Mouse (Mus musculus): ENCODE measurements around the gene Vmn1r55. TPM values are rescaled to one million over a fixed set of nuclear protein-coding genes. Genes with fewer than 3 reads are reported as not detected.

Gene Vmn1r55
- polyA plus RNA-seq, 1 experiment from 2014 or later = 0.01 TPM

Small RNA genes within 50 kb of the gene (microRNA-seq; reads per million reads assigned to microRNA genes)
- not detected for gene Gm26217

Other genes starting within 250 kb of the Vmn1r55 start
- 0.11 TPM in 1 of 2 replicates, not detected in the other for gene Gm36210, start 243.2 kb downstream of the Vmn1r55 start, polyA plus RNA-seq (2015; fragmentation: Nextera tagmentation; extraction: Ambion mirVana)
- gene Zfp628, start 234.5 kb downstream of the Vmn1r55 start, polyA plus RNA-seq (2015; fragmentation: Nextera tagmentation; extraction: Ambion mirVana) = 2.2 and 2.5 TPM in 2 replicates
- gene Nat14, start 227.6 kb downstream of the Vmn1r55 start, polyA plus RNA-seq (2015; fragmentation: Nextera tagmentation; extraction: Ambion mirVana) = 3.9 and 4.6 TPM in 2 replicates
- 2.6 and 2.7 TPM in 2 replicates for gene Ssc5d, start 223.9 kb downstream of the Vmn1r55 start, polyA plus RNA-seq (2015; fragmentation: Nextera tagmentation; extraction: Ambion mirVana)
- gene Sbk2, start 185.3 kb downstream of the Vmn1r55 start, polyA plus RNA-seq (2015; fragmentation: Nextera tagmentation; extraction: Ambion mirVana) = 5.9 and 10.4 TPM in 2 replicates
- gene Sbk3, start 178.5 kb downstream of the Vmn1r55 start, polyA plus RNA-seq (2015; fragmentation: Nextera tagmentation; extraction: Ambion mirVana) = 0.72 and 0.84 TPM in 2 replicates
- gene Zfp579, start 153.5 kb downstream of the Vmn1r55 start, polyA plus RNA-seq (2015; fragmentation: Nextera tagmentation; extraction: Ambion mirVana) = 25.8 and 31.3 TPM in 2 replicates
- gene Zfp524, start 135.3 kb downstream of the Vmn1r55 start, polyA plus RNA-seq (2015; fragmentation: Nextera tagmentation; extraction: Ambion mirVana) = 14.1 and 15.1 TPM in 2 replicates
- 25.6 and 26.2 TPM in 2 replicates for gene Fiz1, start 135.0 kb downstream of the Vmn1r55 start, polyA plus RNA-seq (2015; fragmentation: Nextera tagmentation; extraction: Ambion mirVana)
- gene Gm44973, start 134.2 kb downstream of the Vmn1r55 start, polyA plus RNA-seq (2015; fragmentation: Nextera tagmentation; extraction: Ambion mirVana) = 0.95 TPM in 1 of 2 replicates, not detected in the other
- gene Zfp865, start 129.3 kb downstream of the Vmn1r55 start, polyA plus RNA-seq (2015; fragmentation: Nextera tagmentation; extraction: Ambion mirVana) = 3.9 and 4.0 TPM in 2 replicates
- 1.5 and 2.3 TPM in 2 replicates for gene Ccdc106, start 129.1 kb downstream of the Vmn1r55 start, polyA plus RNA-seq (2015; fragmentation: Nextera tagmentation; extraction: Ambion mirVana)
- gene 4632433K11Rik, start 115.6 kb downstream of the Vmn1r55 start, polyA plus RNA-seq (2015; fragmentation: Nextera tagmentation; extraction: Ambion mirVana) = not detected in 2 replicates
- 6.3 and 6.8 TPM in 2 replicates for gene Zfp784, start 111.2 kb downstream of the Vmn1r55 start, polyA plus RNA-seq (2015; fragmentation: Nextera tagmentation; extraction: Ambion mirVana)
- 14.9 and 15.2 TPM in 2 replicates for gene Zfp580, start 98.1 kb downstream of the Vmn1r55 start, polyA plus RNA-seq (2015; fragmentation: Nextera tagmentation; extraction: Ambion mirVana)
- gene U2af2, start 87.5 kb downstream of the Vmn1r55 start, polyA plus RNA-seq (2015; fragmentation: Nextera tagmentation; extraction: Ambion mirVana) = 72.8 and 75.3 TPM in 2 replicates
- 55.8 and 56.9 TPM in 2 replicates for gene Epn1, start 69.4 kb downstream of the Vmn1r55 start, polyA plus RNA-seq (2015; fragmentation: Nextera tagmentation; extraction: Ambion mirVana)
- gene Rfpl4, start 32.7 kb downstream of the Vmn1r55 start, polyA plus RNA-seq (2015; fragmentation: Nextera tagmentation; extraction: Ambion mirVana) = not detected in 2 replicates
- 1.8 and 2.7 TPM in 2 replicates for gene Rasl2-9, start 23.7 kb downstream of the Vmn1r55 start, polyA plus RNA-seq (2015; fragmentation: Nextera tagmentation; extraction: Ambion mirVana)
- not detected in 2 replicates for gene Vmn1r56, start 47.1 kb upstream of the Vmn1r55 start, polyA plus RNA-seq (2015; fragmentation: Nextera tagmentation; extraction: Ambion mirVana)
- gene Vmn1r57, start 68.8 kb upstream of the Vmn1r55 start, polyA plus RNA-seq (2015; fragmentation: Nextera tagmentation; extraction: Ambion mirVana) = not detected in 2 replicates
- gene Gm5065, start 200.9 kb upstream of the Vmn1r55 start, polyA plus RNA-seq (2015; fragmentation: Nextera tagmentation; extraction: Ambion mirVana) = not detected in 2 replicates
- gene Nlrp2, start 201.4 kb upstream of the Vmn1r55 start, polyA plus RNA-seq (2015; fragmentation: Nextera tagmentation; extraction: Ambion mirVana) = not detected in 2 replicates

Measured in heart, embryonic 16.5 days (tissue).